Mouse (Mus musculus): Measurements from ENCODE around the gene Ankrd63.
A peak's percentile ranks its signal among the peaks of the same experiment; 100 is the strongest.

Gene Ankrd63

DNA sequence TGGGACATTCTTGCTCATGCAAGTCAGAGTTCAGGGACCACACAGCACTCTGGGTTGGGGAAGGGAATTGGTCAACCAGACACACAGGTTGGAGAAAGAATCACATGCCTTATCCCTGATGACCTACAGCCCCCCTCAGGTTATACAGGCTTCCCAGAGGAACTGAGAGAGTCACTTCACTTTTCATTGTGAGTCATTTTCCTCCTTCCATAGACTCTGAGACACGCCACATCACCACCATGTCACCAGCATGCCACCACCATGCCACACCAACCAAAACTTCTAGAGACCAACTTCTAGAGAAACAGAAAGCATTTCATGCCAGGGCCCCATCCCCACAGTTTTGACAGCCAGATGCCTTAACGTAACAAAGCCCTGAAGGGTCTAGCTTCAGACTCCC lies 23.1 kb upstream of the Ankrd63 start:
- DNase-seq (ENCODE audit: extremely low spot score, low spot score) = no peak

DNA sequence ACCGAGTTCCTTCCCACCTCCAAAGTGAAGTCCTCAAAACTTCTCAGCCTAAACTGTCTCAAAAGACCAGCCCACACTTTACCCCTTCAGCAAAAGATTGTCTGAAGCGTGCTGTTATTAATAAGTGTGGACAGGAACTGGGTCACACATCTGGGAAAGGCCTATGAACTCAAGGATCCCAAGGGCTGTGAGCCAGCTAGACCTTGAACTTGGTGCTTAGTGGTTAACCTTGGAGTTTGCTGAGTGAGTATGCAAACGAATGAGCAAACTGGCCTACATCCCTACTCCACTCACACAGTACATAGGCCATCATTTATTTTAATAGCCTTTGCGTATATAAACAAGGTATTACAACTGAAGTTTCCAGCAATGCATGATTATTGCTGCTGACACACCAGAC lies 21.7 kb upstream of the Ankrd63 start:
- no peak for DNase-seq (ENCODE audit: extremely low spot score, low spot score)

DNA sequence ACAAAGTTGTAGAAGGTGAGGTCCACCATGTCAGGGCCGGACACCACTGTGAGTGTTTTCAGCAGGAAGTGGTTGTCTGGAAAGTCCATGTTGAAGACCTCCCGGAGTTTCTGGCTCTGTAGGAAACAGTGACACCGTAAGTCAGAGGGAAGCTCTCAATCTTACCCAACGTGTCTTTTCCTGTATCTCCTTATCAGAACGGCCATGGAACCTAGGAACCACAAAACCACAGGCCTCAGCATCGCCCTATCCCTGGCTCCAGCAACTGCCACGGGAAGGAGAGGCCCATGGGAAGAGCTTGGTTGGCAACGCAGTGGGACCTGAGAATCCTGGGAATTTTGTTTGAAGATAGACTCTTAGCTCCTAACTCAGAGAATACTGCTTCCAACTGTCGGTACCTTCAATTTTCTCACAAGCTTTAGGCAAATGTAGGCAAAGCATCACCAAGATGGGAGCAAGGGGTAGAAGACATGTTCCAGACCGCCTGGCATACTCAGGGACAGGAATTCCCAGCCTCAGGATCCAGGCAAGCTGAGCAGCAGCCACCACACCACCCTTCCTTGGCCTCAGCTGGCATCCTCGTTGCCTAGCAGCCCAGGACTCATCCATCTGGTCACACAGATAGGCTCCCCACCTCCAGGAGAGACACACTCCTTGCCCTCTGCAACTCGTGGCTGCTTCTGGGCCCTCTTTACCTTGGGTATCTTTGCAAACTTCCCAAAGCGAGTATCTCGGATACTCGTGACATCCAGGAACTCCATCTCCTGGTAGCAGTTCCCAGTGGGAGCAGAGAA lies 20.1 kb upstream of the Ankrd63 start:
- DNase-seq (ENCODE audit: extremely low spot score, low spot score) = no peak

DNA sequence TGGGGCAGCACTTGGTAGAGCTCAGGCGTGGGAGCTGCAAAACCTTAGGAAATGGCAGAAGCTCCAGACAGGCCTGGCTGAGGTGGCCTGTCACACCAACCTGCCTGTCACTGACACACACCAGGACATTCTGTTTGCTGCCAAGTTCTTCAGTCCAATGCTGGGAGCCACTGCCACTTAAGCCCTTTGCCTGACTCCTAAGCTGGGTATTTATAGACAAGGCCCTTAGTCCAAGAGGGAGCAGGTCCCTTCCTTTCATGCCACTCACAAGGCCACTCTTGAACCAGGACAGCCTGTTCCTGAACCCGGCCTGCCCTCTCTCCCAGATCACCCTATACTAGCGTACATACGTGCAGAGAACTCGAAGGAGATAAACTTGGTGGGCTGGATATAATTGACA lies 12.9 kb upstream of the Ankrd63 start:
- DNase-seq (ENCODE audit: extremely low spot score, low spot score) = no peak

DNA sequence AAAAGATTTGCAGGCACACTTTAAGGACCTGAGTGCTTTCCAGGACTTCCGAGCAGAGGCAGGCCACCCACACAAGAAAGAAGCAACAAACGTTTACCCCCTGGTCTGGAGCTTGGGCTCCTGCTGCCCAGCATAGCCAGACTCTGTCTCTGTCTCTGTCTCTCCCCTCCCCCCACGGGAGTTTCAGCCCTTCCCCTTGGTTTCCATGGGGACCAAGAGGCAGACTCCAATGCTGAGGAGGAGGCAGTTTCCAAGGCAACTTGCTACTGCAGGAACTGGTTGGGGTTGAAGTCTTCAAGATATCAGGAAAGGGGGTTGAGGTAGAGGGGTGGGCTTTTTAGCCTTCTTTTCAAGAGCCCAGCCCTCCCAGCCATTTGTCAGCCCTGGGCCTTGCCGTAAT lies 10.5 kb upstream of the Ankrd63 start:
- no peak for DNase-seq (ENCODE audit: extremely low spot score, low spot score)

DNA sequence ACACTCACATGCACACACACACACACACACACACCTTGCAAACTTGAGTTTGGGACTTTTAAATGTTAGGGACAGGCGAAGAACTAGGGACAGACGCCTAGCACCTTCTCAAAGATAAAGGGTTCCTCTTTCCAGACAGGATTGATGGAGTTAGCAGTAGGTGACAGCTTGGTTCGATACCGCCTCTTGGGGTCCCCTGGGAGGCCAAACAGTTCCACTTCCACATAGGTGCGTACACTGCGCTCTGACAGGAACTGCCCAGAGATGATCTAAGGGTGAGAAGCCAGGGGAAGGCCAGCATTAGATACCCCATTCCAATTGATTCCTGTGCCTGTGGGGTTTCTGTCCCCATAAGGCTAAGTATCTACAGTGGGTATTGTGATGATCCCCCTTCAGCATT lies 9.9 kb upstream of the Ankrd63 start:
- DNase-seq (ENCODE audit: extremely low spot score, low spot score) = no peak

DNA sequence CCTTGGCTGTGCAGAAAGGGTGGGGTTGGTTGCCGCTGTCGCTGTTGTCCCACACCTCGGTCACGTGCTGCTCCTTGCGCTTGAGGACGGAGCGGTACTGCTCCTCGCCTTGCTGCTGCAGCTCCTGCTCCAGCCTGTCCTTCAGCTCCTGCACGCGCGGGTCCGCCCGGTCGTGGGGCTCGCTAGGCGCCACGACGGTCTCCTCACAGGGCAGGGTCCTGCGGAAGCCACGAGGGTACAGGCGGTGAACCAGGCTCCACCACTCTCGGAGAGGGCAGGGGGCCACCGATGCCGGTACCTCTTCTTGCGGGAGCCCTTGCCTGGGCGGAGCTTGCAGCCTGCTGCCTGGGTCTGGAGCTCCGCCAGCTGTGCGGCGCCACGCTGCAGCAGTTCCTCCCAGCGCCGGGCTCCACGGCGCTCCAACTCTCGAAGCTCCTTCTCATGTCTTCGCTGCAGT lies 7.3 kb upstream of the Ankrd63 start:
- DNase-seq (ENCODE audit: extremely low spot score, low spot score) = peak; percentile 70

DNA sequence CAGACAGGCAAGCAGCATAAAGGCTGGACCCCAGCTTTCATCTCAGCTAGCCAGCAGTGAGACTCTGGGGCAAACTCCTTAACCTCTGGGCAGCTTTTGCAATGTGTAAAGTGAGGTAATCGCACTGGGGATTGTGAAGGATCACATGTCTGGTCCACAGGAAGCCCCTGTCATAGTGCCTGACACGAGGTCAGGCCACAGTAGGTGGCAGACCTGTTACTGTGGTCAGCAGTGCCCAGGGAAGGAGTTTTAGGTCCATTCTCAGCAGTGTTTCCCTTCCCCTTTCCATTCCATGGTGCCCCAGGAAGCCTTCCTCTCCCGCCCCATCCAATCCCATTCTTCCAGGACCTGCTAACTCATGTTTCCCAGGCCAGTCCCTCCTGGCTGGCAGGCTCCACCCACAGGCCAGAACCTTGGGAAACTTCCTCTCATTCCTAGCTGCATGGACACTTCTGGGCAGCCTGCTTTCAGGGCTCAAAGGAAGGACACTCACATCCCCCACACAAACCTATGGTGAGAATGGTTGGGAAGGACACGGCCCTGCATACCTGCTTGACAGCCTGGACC lies 6.0 kb upstream of the Ankrd63 start:
- DNase-seq (ENCODE audit: extremely low spot score, low spot score) = no peak

DNA sequence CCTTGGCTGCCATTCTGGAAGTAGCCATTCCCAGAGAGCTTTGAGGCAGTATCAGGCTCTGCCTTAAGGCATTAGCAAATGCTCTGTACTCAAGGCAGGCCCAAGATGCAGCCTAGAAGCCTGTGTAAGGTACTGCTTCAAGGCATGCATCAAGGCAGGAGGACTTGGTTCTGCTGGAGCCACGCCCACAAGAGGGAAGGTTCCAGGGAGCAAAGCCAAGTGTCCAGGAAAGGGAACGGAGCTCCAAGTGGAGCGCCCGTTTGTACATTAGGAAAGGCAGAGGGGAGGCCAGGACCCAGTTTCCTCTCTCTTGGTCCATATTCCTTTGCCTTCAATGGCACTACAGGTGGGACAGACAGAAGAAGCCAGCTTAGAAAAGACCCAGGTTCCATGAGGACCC lies 4.7 kb upstream of the Ankrd63 start:
- no peak for DNase-seq (ENCODE audit: extremely low spot score, low spot score)

DNA sequence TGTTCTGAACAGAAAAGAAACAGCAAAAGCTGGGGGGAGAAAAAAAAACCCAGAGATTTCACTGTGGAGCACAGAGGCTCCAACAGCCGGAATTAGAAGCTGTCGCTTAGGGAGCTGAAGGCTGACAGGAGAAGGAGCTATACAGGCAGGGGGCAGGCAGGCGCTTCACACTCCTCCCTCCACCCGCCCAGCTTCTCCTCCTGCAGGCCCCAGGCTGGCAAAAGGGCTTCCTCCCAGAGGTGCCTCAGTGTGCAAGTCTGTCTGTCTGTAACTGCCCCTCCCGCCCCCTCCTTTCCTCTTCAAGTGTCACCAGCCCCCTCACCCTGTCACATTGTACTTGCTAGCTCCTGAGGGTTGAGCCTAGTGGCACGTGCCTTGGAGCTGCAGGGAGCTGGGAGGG lies 2.7 kb upstream of the Ankrd63 start:
- DNase-seq (ENCODE audit: extremely low spot score, low spot score) = no peak

DNA sequence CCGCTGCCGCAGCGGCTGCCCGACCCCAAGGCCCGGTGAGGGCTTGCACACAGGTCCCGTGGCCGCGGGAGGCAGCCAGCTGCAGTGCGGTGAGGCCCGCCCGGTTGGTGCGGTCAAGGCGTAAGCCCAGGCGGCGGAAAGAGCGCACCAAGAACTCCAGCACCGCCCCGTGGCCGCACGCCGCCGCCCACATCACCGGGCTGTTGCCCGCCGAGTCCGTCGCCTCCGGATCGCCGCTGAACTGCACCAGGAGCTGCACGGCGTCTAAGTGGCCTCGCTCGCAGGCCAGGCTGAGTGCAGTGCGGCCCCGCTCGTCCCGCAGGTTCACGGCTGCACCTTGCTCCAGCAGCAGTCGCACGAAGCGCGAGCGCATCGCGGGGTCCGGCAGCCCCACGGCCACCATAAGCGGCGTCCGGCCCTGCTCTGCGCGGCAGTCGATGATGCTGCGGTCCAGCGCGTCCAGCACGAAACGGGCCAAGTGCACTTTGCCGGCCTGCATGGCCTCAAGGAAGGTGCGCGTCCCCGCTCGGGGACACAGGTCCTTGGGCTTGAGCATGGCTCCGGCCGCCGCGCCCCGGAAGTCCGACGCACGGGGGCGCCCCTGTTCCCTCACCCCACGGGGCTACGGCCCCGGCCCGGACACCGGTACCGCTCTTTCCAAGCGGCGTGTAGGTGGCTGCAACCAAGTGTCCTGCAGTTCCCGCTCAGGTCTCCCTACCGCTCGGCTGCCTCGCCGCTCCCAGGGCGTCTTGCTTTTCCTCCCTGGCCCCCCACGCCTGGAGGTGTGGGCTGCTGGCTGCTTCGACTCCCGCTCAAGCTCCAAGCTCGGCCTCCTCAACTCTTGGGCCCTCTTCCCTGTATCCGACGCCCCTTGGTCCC lies 641 bp downstream of the Ankrd63 start:
- DNase-seq (ENCODE audit: extremely low spot score, low spot score) = peak; percentile 66

DNA sequence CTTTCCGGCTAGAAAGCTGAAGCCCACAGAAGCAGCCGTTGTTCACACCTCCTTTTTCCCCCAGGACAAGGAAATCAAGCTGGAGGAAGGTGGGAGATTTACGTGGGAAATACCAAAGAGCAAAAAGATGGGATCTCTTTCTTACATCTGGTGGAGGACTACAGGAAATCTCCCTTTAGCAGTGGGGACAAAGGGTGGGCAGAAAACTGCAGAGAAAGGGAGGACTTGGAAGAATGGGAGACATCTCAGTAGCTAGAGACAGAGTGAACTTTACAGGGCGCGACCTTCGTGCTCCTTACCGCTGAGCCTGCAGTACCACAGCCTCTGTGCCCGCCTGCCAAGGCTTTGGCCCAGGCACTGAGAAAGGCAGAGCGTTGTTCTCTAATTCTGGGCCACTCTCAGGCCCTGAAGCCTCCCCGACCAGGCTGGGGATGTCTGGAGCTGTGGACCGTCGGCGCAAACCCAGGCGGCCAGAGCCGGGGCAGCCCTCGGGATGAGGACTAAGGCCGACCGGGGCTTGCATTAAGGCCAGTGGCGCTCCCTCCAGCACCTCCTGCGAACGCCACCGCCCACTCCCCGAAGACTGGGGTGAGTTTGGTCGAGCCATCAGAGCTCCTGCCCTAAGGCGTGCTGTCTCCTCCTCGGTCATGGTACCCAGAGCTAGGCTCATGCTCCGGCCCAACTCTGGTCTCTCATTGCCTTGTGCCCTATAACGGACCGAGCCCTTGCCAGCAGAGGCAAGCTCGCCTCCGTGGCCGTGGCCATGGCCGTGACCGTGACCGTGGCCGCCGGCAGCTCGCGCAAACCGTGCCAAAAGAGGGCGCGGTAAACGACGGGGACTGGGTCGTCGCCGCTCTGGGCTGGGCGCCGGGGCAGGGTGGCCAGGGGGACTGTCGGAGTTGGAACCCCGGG lies 1.5 kb downstream of the Ankrd63 start:
- peak; percentile 60 for DNase-seq (ENCODE audit: extremely low spot score, low spot score)

DNA sequence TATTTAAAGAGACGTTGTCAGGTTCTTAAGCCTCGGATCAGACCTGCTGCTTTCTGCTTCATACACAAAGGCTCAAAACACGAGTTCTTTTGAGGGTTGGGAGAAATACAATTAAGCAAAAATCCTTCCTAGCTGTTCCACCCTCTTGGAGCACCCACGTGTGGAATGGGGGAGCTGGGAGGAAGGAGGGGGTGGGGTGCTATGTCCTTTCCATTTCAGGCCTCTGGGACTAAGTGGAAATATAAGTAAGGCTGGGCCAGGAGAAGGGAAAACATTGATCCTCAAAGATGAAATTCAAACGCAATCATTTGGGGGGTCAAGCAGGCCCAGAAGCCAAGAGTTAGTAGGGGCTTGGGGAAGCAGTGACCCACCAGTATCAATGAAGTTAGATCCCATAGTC lies 2.6 kb downstream of the Ankrd63 start:
- DNase-seq (ENCODE audit: extremely low spot score, low spot score) = no peak

DNA sequence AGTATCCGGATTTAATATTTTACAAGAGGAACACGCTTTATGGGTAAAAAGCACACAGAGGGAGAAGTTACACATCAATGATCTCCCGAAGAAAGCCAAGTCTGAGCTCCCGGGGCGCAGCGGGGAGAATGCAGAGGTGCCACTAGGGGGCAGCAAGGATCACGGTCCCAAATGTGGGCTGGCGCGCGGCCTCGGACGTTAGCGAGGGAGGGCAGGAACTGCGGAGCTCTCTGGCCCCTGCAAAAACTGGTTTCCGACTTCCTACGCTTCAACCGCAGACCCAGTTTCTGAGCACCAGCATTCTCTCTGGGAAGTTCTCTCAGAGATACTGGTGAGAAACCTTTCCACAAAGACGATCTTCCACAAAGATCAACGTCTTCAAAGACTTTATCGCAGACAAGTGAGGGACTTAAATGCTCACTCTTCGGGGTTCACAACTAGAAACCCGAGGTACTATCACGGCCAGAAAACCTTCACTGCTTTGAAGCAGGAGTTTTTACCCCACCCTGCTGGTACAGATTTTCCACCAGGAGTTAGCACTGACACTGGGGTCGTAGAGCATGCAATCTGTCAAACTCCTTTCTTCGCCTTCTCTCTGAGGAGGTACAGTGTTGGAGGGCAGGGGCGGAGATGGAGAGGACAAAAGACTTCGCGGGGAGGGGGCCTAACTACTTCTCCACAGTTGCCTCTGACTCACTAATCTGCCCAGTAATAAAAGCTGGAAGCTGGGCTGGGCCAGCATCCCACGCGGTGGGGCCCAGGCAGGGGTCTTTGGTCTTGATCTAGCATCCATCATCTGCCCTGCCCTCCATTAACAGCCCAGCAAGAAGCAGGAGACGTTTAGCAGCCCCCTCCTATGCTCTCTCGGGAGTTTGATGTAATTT lies 3.3 kb downstream of the Ankrd63 start:
- DNase-seq (ENCODE audit: extremely low spot score, low spot score) = peak; percentile 90

DNA sequence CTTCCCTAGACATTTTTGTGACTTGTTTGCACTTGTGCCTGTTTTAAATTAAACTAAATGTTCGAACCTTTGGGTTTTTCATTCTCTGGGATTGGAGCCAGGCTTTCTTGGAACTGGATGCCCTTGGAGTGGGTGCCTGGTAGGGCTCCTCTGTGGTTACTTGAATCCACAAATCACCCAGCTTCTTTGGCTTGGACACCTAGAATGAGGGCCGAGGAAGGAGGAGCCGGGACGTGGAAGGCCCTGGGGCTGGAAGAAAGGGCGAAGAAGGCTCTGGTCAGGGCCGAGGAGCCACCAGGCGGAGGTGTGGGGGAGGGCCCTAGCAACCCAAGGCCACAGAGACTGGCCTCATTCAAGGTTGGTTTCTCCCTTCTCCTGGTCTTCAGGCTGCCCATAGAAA lies 5.8 kb downstream of the Ankrd63 start:
- no peak for DNase-seq (ENCODE audit: extremely low spot score, low spot score)

DNA sequence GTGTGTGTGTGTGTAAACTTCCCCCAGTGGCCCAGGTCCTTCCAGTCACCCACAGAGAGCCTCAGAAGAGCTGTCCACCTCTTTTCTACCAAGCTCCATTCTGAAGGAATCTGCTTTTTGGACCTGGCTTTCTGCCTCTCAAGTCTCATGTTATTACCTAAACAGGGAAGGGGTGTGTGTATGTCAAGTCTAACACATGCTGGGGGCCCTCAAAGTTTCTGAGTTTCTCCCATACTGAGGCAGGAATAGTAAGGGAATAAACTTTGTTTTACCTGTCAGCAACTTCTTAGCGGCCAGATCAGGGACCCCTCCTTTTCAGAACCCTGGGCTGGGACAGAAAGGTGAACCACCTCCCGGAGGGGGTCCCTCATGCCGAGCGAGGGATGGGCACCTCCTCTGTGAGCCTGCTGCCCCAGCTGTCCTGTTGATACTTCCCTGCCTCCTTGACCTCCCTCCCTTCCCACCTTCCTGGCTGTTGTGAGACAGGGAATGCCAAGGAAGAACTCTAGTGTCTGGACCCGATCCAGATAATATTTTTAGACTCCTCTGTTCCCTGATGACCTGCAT lies 6.4 kb downstream of the Ankrd63 start:
- DNase-seq (ENCODE audit: extremely low spot score, low spot score) = no peak

DNA sequence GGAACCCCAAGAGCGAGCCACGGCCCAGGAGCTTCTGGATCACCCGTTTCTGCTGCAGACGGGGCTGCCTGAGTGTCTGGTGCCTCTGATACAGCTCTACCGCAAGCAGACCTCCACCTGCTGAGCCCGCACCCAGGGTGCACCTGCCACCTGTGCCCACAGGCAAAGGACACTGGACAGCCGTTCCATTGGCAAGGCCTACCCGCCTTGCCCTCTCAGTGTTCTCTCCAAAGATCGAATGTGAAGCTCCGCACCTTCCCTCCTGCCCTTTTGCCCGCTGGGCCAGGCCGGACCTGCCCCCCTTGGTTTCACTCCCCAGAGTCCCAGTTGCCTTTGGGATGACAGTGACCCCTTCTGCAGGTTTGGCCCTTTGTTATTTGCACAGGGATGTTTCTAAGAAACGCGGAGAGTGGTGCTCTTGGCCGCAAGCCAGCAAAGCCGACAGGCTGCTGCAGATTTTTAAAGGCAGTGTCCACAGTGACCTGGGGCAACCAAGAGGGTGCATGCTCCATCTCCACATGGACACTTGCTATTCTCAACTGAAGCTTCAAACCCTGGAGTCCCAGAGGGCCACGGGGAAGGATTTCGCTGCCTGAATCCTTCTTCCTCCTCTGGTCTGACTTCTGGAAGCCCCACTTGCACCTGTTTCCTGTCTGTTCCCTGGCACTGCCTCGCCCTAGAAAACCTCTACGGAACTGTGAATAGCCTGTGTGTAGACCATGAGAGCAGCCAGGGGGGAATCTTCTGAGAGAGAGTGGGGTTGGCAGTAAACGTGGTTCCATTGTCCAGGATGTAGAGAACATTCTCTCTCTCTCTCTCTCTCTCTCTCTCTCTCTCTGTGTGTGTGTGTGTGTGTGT lies 7.1 kb downstream of the Ankrd63 start:
- DNase-seq (ENCODE audit: extremely low spot score, low spot score) = no peak

DNA sequence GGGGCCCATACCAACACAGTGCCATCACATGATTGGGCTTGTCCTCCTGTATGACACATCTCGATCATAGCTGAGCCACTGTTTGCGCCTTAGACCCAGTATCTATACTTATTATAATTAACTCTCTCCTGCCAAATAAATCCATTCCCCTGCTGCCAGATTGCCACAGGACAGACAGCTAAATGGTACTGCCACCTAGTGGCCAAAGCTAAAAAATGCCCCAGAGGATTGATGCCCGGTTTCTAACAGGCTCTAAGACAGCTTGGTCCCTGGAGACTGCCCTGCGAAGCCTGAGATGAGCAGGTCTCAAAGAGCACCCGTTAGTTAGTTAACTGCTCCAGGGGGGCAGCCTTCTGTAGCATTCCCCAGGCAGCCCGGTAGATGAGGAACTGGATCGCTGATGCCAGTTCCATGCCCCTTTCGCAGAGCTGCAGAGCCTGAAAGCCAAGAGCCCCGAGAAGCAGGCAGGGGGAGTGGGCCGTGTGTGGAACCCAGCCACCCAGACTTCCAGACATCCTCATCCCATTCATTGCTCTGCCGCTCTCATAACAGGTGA lies 8.0 kb downstream of the Ankrd63 start:
- peak; percentile 63 for DNase-seq (ENCODE audit: extremely low spot score, low spot score)
